Mouse (Mus musculus): ENCODE results near the gene Zcchc17.

Gene Zcchc17

GRCm38 (mm10) chr4:130318122-130318521 lies 41.6 kb downstream of the Zcchc17 start:
- in situ Hi-C loops (cut with MboI): no loop called here

GRCm38 (mm10) chr4:130316691-130317090 lies 43.1 kb downstream of the Zcchc17 start:
- in situ Hi-C loops (cut with MboI): no loop called here

GRCm38 (mm10) chr4:130315771-130316527 lies 43.8 kb downstream of the Zcchc17 start:
- in situ Hi-C loops (cut with MboI): no loop called here

GRCm38 (mm10) chr4:130313552-130313951 lies 46.2 kb downstream of the Zcchc17 start:
- in situ Hi-C loops (cut with MboI): no loop called here

- in situ Hi-C loops (cut with MboI): no loop called here
Observed at GRCm38 (mm10) chr4:130312526-130312925, 47.2 kb downstream of the Zcchc17 start.

- in situ Hi-C loops (cut with MboI): no loop called here
Observed at GRCm38 (mm10) chr4:130309254-130309653, 50.5 kb downstream of the Zcchc17 start.

GRCm38 (mm10) chr4:130308231-130309081 lies 51.3 kb downstream of the Zcchc17 start, which contains the start of the genes Fabp3 and Gm10570:
Gene Fabp3 (plus strand): TSS chr4:130308595.
Gene Gm10570 (minus strand): TSS chr4:130308674.
- in situ Hi-C loops (cut with MboI): no loop called here

- in situ Hi-C loops (cut with MboI): no loop called here
Observed at GRCm38 (mm10) chr4:130307851-130308230, 51.9 kb downstream of the Zcchc17 start.

- in situ Hi-C loops (cut with MboI): no loop called here
Observed at GRCm38 (mm10) chr4:130306796-130307630, 52.7 kb downstream of the Zcchc17 start.

GRCm38 (mm10) chr4:130304746-130305145 lies 55.0 kb downstream of the Zcchc17 start:
- in situ Hi-C loops (cut with MboI): no loop called here

- in situ Hi-C loops (cut with MboI): no loop called here
Observed at GRCm38 (mm10) chr4:130302285-130302870, 57.4 kb downstream of the Zcchc17 start.

GRCm38 (mm10) chr4:130299629-130300018 lies 60.1 kb downstream of the Zcchc17 start:
- in situ Hi-C loops (cut with MboI): no loop called here

GRCm38 (mm10) chr4:130298877-130299628 lies 60.7 kb downstream of the Zcchc17 start:
- in situ Hi-C loops (cut with MboI): no loop called here

GRCm38 (mm10) chr4:130297123-130297529 lies 62.6 kb downstream of the Zcchc17 start:
- in situ Hi-C loops (cut with MboI): no loop called here

- in situ Hi-C loops (cut with MboI): no loop called here
Observed at GRCm38 (mm10) chr4:130296243-130296965, 63.3 kb downstream of the Zcchc17 start.

- in situ Hi-C loops (cut with MboI): no loop called here
Observed at GRCm38 (mm10) chr4:130295047-130295745, 64.5 kb downstream of the Zcchc17 start.

GRCm38 (mm10) chr4:130294513-130294912 lies 65.2 kb downstream of the Zcchc17 start:
- in situ Hi-C loops (cut with MboI): no loop called here

GRCm38 (mm10) chr4:130292271-130292670 lies 67.5 kb downstream of the Zcchc17 start:
- in situ Hi-C loops (cut with MboI): no loop called here

GRCm38 (mm10) chr4:130289824-130290223 lies 69.9 kb downstream of the Zcchc17 start:
- in situ Hi-C loops (cut with MboI): no loop called here

Measured in mature B cell (primary cell).